Comparison of ENCODE assay signal across 8 mouse cellular contexts in genomic region chr11:95231688-95232328, GRCm38 (mm10). TPM values are rescaled to one million over a fixed set of nuclear protein-coding genes. Genes with fewer than 3 reads are reported as not detected.
DNase-seq lines count a peak whose midpoint lies in the region; ATAC-seq and TF ChIP-seq lines count a peak whose summit lies in the region.

No protein-coding gene starts in this region.

- H3K36me3 ChIP-seq in CH12.LX (replicated peaks in 1 of 2; ENCODE audit: control insufficient read depth in 1 of 2, insufficient read depth in 1 of 2, low read length in 1 of 2) = no peaks in the 10 kb centered on the region
- no peaks in the 10 kb centered on the region for H3K36me3 ChIP-seq in heart, embryonic 14.5 days (ENCODE audit: control insufficient read depth, insufficient read depth, low read length)
- no peaks in the 10 kb centered on the region for H3K36me3 ChIP-seq in neural tube, embryonic 15.5 days

- no peaks in the 10 kb centered on the region for H3K79me2 ChIP-seq in CH12.LX (replicated peaks; ENCODE audit: control insufficient read depth, extremely low read depth, insufficient read depth, poor library complexity, severe bottlenecking)

- no peak for TF ChIP-seq POLR2A in CH12.LX (IDR thresholded peaks at IDR 0.05; ENCODE audit: low read depth, low read length)
- TF ChIP-seq POLR2A in bone marrow, adult 2 months (IDR thresholded peaks at IDR 0.05; ENCODE audit: borderline replicate concordance, control insufficient read depth, low read depth, low read length) = no peak
- TF ChIP-seq POLR2A in lung, adult 2 months (IDR thresholded peaks at IDR 0.05; ENCODE audit: borderline replicate concordance, extremely low read depth, low read depth, low read length) = no peak

- 15% methylated on average over 24 of the region's 24 CpGs for WGBS in bone marrow, adult 2 months
- WGBS in heart, embryonic 14.5 days = 9% methylated on average over 24 of the region's 24 CpGs
- WGBS in lung, adult 2 months = 13% methylated on average over 24 of the region's 24 CpGs
- 10% methylated on average over 24 of the region's 24 CpGs for WGBS in neural tube, embryonic 15.5 days

- no peaks in the 10 kb centered on the region for H3K9me3 ChIP-seq in CH12.LX (replicated peaks; ENCODE audit: low read length)
- no peaks in the 10 kb centered on the region for H3K9me3 ChIP-seq in heart, embryonic 14.5 days (ENCODE audit: control insufficient read depth, low read length)
- no peaks in the 10 kb centered on the region for H3K9me3 ChIP-seq in neural tube, embryonic 15.5 days (replicated peaks)

- DNase-seq in CH12.LX (ENCODE audit: extremely low read depth) = peak; percentile 53
- DNase-seq in kidney, postnatal 14 days = peak; percentile 85
- peak; percentile 74 for DNase-seq in lung, adult 2 months
- DNase-seq in testis, postnatal 14 days (ENCODE audit: low spot score) = peak; percentile 75

- H3K4me1 ChIP-seq in CH12.LX (ENCODE audit: control insufficient read depth in 1 of 2, insufficient read depth in 2 of 2) = peaks cover 0 to 9% of the 10 kb centered on the region in 2 experiments; a peak in 3 of 4 replicates
- no peaks in the 10 kb centered on the region for H3K4me1 ChIP-seq in bone marrow, adult 2 months (ENCODE audit: control insufficient read depth, insufficient read depth, low read length)
- H3K4me1 ChIP-seq in heart, embryonic 14.5 days (ENCODE audit: control insufficient read depth in 2 of 2, insufficient read depth in 2 of 2, low read length in 2 of 2) = peaks cover 4% of the 10 kb centered on the region in 2 experiments; a peak in 3 of 4 replicates
- no peaks in the 10 kb centered on the region for H3K4me1 ChIP-seq in lung, adult 2 months (ENCODE audit: control insufficient read depth, insufficient read depth, low read length)
- no peaks in the 10 kb centered on the region for H3K4me1 ChIP-seq in neural tube, embryonic 15.5 days

- peak overlapping the region; percentile 82 for H3K4me2 ChIP-seq in CH12.LX (ENCODE audit: insufficient read depth, low read depth, poor library complexity, severe bottlenecking)
- peak overlapping the region; percentile 61 for H3K4me2 ChIP-seq in heart, embryonic 14.5 days (ENCODE audit: low read length)
- H3K4me2 ChIP-seq in neural tube, embryonic 15.5 days = peak overlapping the region; percentile 39

- H3K9ac ChIP-seq in CH12.LX (ENCODE audit: insufficient read depth, low read depth) = no peak overlapping the region
- 0 out of 2 replicates have a peak overlapping the region, but pooled peaks have one; percentile 27 for H3K9ac ChIP-seq in heart, embryonic 14.5 days (ENCODE audit: low read length)
- H3K9ac ChIP-seq in neural tube, embryonic 15.5 days (replicated peaks) = no peak overlapping the region

- TF ChIP-seq RAD21 in CH12.LX (IDR thresholded peaks at IDR 0.05; ENCODE audit: low read depth, low read length) = peak; percentile 78

- peak; percentile 68 for ATAC-seq in erythroblast, adult 5-6 weeks (replicated peaks; ENCODE audit: low FRiP score, poor library complexity, severe bottlenecking)
- ATAC-seq in heart, embryonic 14.5 days (ENCODE audit: insufficient number of reproducible peaks, insufficient read depth, low FRiP score, low read depth) = no peak
- peak; percentile 57 for ATAC-seq in neural tube, embryonic 15.5 days (ENCODE audit: low FRiP score)

- dilution Hi-C loops in CH12.LX (cut with MboI; ENCODE audit: extremely low pct_ligation_motif_present, extremely low pct_unique_long_range_greater_than_20kb, low sequenced_read_pairs) = loop anchor here (25.0 kb wide), 1 partner anchor 95 kb away; the partner anchor contains the start of gene Dlx4

- H3K27me3 ChIP-seq in CH12.LX (replicated peaks) = peaks cover 86% of the 10 kb centered on the region
- peaks cover 5% of the 10 kb centered on the region for H3K27me3 ChIP-seq in heart, embryonic 14.5 days (ENCODE audit: control insufficient read depth, insufficient read depth, low read length)
- no peaks in the 10 kb centered on the region; the same call in 1 of the 2 replicates for H3K27me3 ChIP-seq in neural tube, embryonic 15.5 days (replicated peaks)

- no peak overlapping the region for H3K27ac ChIP-seq in CH12.LX (ENCODE audit: insufficient read depth, low read depth)
- H3K27ac ChIP-seq in bone marrow, adult 2 months (ENCODE audit: control insufficient read depth, insufficient read depth, low read depth, low read length, poor library complexity) = no peak overlapping the region
- H3K27ac ChIP-seq in heart, embryonic 14.5 days (replicated peaks in 1 of 2; ENCODE audit: control insufficient read depth in 1 of 2, insufficient read depth in 1 of 2, low read depth in 2 of 2, low read length in 2 of 2) = no peak overlapping the region
- H3K27ac ChIP-seq in neural tube, embryonic 15.5 days (replicated peaks) = no peak overlapping the region

- no peak overlapping the region for H3K4me3 ChIP-seq in CH12.LX (replicated peaks in 1 of 3; ENCODE audit: low read depth in 2 of 3, low read length in 2 of 3, poor library complexity in 1 of 3)
- no peak overlapping the region for H3K4me3 ChIP-seq in bone marrow, adult 2 months (replicated peaks; ENCODE audit: control insufficient read depth, low read depth, low read length)
- H3K4me3 ChIP-seq in heart, embryonic 14.5 days (ENCODE audit: control insufficient read depth in 1 of 2, insufficient read depth in 1 of 2, low read depth in 1 of 2, low read length in 2 of 2) = no peak overlapping the region; a peak in 2 of 4 replicates
- H3K4me3 ChIP-seq in lung, adult 2 months (replicated peaks; ENCODE audit: extremely low read depth, low read depth, low read length) = no peak overlapping the region
- 0 out of 2 replicates have a peak overlapping the region, but pooled peaks have one; percentile 10 for H3K4me3 ChIP-seq in neural tube, embryonic 15.5 days (replicated peaks)

- TF ChIP-seq EP300 in CH12.LX (IDR thresholded peaks at IDR 0.05; ENCODE audit: low read length) = no peak

- peak in 1 of 2 experiments; percentile 90; a peak in 2 of 4 replicates for TF ChIP-seq CTCF in CH12.LX (conservative IDR thresholded peaks at IDR 0.05 in 1 of 2, IDR thresholded peaks at IDR 0.05 in 1 of 2; ENCODE audit: low read depth in 2 of 2, low read length in 2 of 2)
- TF ChIP-seq CTCF in bone marrow, adult 2 months (IDR thresholded peaks at IDR 0.05; ENCODE audit: control insufficient read depth, insufficient read depth, low read length) = peak; percentile 50; the same call in 1 of the 2 replicates
- peak; percentile 62 for TF ChIP-seq CTCF in lung, adult 2 months (IDR thresholded peaks at IDR 0.05; ENCODE audit: insufficient read depth, low read length)

- in situ Hi-C loops in CH12.LX (cut with MboI; ENCODE audit: low pct_ligation_motif_present, low pct_unique_long_range_greater_than_20kb, low sequenced_read_pairs) = loop anchor here (10.0 kb wide), 1 partner anchor 187 kb away; the partner anchor contains the start of gene Pdk2

TF ChIP-seq in CH12.LX, 34 proteins besides CTCF, POLR2A, EP300 and RAD21:
- TF ChIP-seq MEF2A (IDR thresholded peaks at IDR 0.05; ENCODE audit: borderline replicate concordance, low read depth, low read length) (peak; percentile 10; the same call in 1 of the 2 replicates), MAZ (IDR thresholded peaks at IDR 0.05; ENCODE audit: low read depth, low read length) (0 out of 2 replicates have a peak, but pooled peaks have one; percentile 46), SMC3 (IDR thresholded peaks at IDR 0.05; ENCODE audit: low read depth, low read length) (peak; percentile 86), E2F4 (IDR thresholded peaks at IDR 0.05; ENCODE audit: insufficient replicate concordance, low read depth, low read length) (no peak), ZC3H11A (IDR thresholded peaks at IDR 0.05; ENCODE audit: low read depth, low read length) (peak; percentile 48), IRF4 (IDR thresholded peaks at IDR 0.05; ENCODE audit: low read depth, low read length) (peak; percentile 41; the same call in 1 of the 2 replicates)

RNA-seq across cellular contexts. Expression of gene Tac4, which starts 29.5 kb away (rescaled TPM):
- not detected in 2 replicates for total RNA-seq in CH12.LX (2012; rRNA removed)
- total RNA-seq in CH12.LX (2014; rRNA removed) = not detected in 2 replicates
- 0.19 TPM in 1 of 2 replicates, not detected in the other for polyA plus RNA-seq in CH12.LX (2012; ENCODE audit: insufficient read length, low read depth)
- polyA plus RNA-seq in bone marrow, adult 2 months (2011; ENCODE audit: insufficient read depth, insufficient read length, low replicate concordance, missing spikeins) = not detected in 2 replicates
- total RNA-seq in erythroblast, adult 5-6 weeks (2015; ENCODE audit: low replicate concordance) = not detected in 2 replicates
- 0.84 TPM in 1 of 2 replicates, not detected in the other for total RNA-seq in erythroblast, adult 5-6 weeks (2017; ENCODE audit: low replicate concordance)
- polyA plus RNA-seq in heart, embryonic 14.5 days (2014; fragmentation: Nextera tagmentation; extraction: Ambion mirVana) = not detected in 2 replicates
- 0.09 and 0.12 TPM in 2 replicates for polyA plus RNA-seq in lung, adult 2 months (2012; rRNA removed)
- 0.20 TPM in 1 of 2 replicates, not detected in the other for polyA plus RNA-seq in neural tube, embryonic 15.5 days (2015; fragmentation: Nextera tagmentation; extraction: Ambion mirVana)
